Mouse (Mus musculus) neutrophil, adult 5-6 weeks (primary cell): ENCODE measurements around the gene Irak1bp1. TPM values are rescaled to one million over a fixed set of nuclear protein-coding genes. Genes with fewer than 3 reads are reported as not detected.

ENCODE experiments used
- ATAC-seq: fragments of 151-379, 151-347 bp; 2 replicates; pipeline ENCODE4 v1.8.0; 2017; ENCODE audit warnings: mild to moderate bottlenecking, moderate TSS enrichment; ENCODE audit not compliant: insufficient number of reproducible peaks, poor library complexity, low FRiP score, severe bottlenecking; ENCODE audit errors: extremely low read depth
- total RNA-seq: library from RNA; stranded (forward); fragments of 200-1000 nt; gene quantifications from 2 replicates; pipeline ENCODE4 v1.2.3, GENCODE M21; 2017

The Irak1bp1 gene
- not detected in 2 replicates for total RNA-seq

DNA sequence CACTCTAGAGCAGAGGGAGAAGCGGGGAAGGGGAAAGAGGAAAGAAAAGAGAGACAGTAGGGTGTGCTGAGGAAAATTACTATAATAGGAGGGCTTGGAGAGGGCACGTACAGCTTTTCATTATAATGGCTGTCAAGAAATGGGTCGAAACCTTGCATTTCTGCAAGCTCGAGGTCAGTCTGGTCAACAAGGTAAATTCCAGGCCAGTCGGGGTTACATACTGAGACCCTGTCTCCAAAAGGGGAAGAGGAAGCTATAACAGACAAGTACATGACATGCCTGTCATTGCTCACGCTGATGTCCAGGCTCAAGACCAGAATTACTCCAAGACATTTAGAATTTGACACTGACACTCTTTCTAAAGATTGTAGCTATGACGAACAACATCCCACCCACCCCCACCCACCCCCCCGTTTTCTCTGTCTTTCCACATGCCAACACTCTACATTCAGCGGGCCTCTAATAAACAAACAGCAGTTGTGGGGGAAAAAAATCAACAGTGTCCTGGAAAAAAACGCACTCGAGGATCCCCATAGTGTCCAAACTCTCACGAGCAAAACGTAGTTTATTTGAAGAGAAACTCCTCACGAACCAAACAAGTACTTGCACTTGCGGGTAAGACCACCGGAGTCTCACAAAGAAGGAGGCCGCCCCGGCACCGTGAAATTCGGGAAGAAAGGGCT is at the start of gene Irak1bp1:
Gene Irak1bp1, plus strand, starts transcription at position 534 of the 683 bp plus-strand sequence.
- no peak for ATAC-seq

DNA sequence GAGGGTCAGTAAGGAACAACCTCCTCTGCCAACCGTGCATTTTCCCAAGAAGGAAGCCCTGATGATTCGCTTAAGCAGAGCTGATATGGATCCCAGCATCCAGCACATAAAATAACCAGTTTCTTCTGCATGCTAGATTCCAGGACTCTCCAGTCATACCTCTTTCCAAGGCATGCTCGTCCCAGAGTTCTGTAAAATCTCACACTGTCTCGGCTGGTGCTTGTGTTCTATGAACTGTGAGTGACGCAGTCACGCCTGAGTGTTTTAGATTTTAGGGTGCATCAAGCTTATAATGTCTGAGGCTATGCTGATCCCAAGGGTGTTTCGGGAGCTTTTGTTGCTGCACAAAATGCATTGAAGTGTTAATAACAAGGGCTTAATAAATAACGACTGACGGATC is 41.0 kb upstream of the Irak1bp1 start:
- ATAC-seq, result no peak

DNA sequence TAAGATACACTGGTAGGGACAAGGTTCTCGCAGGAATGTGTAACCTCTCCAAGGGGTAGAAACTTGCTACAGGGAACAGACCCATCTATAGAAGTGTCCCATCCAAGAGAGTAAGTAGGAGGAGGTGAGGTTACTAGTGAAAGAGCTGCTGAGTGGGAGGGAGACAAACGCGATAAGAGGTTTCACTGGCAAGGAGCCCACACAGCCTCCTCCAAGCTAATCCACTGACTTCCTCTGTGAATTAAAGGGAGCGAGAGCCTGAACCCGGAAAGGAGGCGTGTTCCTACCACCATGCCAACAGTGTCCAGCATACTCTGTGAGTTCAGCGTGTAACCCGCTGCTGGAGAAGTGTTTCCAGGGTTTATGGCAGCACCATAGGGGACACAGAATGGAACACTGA is 29.0 kb upstream of the Irak1bp1 start:
- ATAC-seq, result no peak

DNA sequence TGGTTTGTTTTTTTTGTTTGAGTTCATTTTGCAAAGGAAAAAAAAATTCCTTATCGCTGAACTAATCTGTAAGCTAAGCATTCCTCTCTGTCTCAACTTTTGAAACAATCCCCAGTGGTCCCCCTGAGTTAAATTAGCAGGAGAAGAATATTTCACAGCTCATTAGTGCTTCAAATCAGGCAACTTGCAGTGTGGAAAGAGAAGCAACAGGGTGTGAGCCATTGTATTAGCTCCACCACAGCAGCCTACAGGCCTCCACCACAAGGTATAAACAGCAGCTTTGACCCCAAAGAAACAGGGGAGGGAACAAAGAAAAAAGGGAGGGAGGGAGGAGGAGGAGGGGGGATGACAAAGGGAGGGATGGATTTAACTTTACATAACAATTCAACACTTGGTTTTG is 22.2 kb upstream of the Irak1bp1 start:
- ATAC-seq, result no peak

DNA sequence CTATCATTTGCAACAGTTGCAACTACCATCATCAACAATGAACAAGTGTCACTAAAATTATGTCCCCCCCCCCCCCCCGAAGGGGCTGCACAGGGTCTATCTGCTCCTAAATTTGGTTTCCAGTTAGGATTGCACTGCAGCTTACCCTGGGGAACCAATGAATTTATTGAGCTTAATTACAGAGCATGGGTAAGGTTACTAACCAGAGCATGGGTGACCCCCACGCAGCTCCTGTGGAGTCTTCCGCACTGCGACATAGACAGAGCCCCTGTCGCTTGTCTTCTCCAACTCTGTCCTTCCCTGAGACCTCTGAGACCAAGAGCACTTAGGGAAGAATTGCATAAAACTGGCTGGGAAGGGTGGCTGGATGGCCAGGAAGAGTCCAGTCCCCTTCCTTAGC is 21.7 kb upstream of the Irak1bp1 start:
- no peak for ATAC-seq

DNA sequence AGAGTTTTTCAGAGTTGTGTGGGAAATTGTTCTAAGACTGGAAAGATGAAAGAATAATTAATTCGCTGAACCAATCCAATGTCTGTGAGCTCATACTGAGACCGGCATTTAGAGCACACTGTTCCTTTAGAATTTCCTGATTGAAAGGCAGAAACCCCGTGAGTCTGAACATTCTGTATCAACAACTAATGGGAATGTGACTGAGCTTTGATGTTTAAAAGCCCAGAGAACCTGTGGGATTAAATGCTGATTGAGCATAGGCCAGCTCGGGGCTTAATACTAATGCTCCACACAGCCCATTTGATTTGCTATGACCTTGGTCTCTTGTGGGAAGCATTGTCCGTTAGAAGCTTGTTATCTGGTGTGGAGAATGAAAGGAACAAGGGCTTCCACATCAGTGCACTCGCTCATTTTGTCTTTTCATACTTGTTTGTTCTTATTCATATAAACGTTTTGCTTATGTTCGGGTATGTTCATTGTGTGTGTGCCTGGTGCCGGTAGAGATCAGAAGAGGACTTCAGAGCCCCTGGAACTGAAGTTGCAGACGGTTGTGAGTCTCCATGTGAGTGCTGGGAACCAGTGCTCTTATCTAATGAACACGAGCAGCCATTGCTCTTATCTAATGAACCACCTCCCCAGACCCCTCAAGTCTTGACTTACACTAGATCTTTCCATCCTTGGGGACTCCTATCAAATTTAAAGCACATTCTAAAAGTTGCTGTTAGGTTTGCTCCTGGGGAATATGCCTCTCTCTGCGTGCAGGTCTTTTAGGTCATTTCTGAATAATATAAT is 17.0 kb upstream of the Irak1bp1 start:
- ATAC-seq, result no peak

DNA sequence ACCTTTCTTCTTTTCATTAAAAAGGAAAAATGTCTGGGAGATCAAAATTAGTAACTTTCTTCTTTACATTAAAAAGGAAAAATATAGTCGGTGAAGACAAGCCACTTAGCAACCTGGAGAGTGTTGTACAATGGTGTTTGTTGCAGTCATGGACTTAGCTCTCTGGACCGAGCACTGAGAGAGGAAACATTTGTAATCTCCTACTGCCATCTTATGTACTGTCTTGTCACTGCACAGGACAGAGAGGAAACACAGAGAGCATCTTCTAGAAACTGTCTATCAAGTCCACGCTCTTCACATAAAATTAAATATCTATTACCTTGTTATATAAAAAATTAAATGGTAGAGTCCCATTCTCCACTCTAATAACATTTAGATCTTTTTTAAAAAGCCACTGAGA is 14.8 kb upstream of the Irak1bp1 start:
- ATAC-seq, result no peak

DNA sequence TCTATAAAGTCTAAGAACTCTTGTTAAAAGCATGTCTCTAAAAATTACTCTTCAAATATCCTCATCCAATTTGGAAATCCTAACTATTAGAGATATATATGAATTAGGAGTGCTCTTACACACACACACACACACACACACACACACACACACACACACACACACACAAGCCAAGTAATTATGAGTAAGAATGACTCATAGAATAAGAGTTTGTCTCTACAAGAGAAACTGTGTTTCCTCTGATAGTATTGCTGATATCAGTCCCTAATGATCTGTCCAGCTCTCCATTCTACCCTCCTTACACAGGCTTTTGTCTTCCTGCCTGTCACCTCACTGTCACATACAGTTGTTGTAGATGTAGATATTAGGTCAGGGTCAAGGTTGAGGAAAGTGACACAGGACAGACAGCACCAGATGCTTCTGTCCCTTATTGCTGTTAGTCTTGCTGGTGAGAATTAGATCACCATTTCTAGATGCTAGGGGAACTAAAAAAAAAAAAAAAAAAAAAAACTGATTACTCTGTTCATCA is 14.0 kb upstream of the Irak1bp1 start:
- ATAC-seq, result no peak

DNA sequence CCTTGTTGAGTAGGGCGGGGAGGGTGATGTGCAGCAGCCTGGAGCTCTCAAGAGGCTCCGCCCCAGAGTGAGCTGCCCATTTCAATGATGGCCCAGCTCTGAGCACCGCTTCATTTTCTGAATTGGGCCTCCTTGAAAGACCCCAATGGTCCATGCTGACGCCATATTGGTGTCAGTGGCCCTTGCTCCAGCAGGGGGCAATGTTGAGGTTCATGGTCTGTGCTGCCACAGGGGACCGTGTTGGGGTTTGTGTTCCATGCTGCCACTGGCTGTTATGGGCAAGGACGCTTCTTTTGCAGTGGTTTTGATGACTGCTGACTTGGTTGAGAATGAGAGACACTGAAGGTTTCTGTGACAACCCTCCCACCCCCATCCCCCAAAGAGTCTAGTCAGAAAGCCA is 2.9 kb upstream of the Irak1bp1 start:
- ATAC-seq, result no peak

DNA sequence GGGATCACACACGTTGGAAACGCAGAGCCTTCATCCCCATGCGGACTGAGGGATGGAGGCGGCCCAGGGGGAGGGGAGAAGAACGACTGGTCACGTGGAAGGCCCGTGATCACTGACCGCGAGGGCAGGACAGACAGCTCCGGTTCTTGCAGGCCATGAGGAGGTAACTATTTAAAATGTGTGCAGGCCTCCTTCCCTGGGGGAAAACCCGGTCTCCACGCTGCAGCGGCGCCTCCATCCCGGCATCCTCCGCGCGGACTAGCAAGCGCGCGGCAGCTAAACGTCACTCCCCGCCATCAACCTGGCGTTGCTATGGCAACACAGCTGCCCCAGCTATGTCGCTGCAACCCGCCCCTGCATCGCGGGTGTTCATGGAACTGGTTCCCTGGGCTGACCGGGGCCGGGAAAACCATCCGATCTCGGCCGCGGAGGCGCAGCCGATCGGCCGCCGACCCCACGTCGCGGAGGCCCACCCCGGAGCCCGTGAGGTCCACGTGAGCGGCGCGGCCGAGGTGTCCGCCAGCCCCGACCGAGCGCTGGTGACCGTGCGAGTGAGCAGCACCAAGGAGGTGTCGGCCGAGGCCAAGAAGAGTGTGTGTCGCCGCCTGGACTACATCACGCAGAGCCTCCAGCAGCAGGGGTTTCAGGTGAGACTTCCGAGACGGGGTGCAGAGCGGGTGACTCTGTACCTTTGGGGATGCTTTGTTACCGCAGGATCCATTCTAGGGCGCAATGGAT is 522 bp downstream of the Irak1bp1 start:
- peak; percentile 94 for ATAC-seq

DNA sequence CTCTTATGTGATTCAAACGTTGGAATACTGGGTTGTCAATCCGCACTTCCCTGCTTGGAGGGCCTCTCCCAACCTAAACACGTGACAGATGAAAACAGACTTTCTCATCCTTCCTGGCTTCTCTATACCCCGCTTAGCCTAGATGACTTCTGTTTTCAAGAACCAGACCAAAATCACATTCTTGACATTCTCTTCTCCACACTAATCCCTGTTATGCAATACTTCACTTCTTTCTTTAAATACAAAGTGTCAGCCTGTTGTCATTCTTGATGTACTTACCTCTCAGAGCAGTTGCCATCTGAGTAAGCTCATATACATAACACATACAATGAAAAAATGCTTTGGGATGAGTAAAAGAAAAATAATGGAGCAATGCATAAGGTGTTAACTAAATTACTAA is 2.6 kb downstream of the Irak1bp1 start:
- no peak for ATAC-seq

DNA sequence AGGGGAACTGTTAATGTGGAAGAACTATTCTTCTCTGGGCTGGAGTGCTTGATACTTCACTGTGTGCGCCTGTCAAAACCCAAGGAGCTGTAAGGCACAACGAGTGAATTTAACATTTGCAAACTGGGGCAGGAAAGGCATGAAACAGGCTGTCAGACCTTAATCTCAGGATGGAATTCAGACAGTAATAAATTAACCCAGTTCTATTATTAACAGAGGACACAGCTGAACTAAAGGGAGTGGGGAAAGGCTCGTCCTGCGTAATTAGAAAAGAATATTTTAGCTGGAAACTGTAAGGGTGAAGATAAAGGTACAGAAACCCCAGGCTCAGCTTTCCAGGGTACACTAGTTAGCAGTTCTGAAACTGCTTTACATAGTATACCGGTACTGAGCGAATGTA is 6.6 kb downstream of the Irak1bp1 start:
- ATAC-seq, result no peak

DNA sequence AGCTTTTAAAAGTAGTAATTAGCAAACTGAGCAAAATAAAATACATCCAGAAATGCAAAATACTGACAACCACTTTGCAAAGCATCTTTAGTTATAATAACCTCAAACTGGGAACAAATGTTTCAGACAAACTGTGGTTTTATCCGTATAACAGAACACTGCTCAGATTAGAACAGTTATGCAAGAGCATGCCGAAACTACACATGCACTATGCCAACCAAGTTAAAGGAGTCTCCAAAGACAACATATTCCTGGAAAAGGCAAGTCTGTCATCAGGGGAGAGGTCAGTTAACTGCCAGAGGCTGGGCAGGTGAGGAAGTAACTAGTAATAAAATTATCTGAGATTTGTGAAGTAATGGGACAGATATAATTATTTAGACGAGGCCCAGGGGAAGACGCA is 13.3 kb downstream of the Irak1bp1 start:
- ATAC-seq, result no peak

DNA sequence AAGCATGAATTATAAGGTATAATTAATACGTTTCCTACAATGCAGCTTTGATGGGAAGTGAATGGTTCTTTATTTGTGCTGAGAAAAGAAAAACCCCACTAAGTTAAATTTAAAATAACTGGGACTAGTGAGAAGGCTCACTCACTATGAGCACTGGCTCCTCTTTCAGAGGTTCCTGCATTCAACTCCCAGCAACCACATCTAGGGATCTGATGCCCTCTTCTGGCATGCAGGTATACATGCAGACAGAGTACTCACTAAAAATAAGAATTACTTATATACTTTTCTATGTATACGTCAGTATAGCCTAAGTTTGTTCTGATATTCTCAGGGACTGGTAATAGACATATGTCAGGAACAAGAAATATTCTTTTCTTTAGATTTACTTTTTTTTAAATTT is 24.7 kb downstream of the Irak1bp1 start:
- ATAC-seq, result no peak

DNA sequence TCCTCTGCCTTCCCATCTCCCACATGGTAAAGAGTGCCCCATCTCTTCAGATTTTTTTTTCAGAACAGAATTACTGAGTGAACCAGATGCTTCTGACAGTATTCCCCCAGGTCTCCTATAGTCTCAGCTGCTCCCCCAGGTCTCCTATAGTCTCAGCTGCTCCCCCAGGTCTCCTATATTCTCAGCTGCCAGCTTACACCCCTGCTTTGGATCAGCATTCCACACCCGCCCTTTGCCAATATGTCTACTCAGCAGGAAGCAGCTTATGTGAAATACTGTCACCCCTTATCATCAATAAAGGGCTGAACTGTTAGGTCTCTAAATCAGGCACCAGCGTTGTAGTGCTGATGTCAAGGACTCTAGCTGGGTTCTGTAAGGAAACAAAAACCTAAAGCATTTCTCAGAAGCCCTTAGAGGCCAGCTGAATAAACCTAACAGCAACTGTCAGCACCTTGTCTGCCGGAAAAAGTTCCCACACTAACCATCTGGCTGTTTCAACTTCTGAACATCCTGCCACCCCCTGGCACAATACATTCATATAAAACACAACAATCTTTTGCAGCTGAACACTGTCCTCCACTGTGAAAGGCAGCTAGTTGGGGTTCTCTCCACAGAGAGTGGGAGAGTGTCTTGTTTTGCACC is 25.8 kb downstream of the Irak1bp1 start:
- ATAC-seq, result no peak

DNA sequence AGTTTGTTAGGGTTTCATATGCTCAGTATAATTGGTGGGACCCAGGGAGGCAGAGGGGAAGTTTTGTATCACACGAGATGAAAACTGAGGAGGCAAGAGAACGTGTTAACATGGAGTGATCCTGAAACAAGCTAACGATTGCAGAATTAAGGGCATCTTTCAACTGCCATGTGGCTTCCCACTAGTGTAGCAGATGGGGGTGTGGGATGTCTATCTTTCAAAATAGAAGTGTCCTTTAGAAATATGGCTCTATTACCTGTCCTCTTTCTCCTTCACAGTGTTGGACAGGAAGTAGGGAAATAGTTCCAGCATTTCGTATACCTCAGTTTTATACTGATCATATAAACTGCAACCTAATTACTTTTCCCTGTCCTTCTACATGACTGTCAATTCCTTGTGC is 26.9 kb downstream of the Irak1bp1 start:
- no peak for ATAC-seq

DNA sequence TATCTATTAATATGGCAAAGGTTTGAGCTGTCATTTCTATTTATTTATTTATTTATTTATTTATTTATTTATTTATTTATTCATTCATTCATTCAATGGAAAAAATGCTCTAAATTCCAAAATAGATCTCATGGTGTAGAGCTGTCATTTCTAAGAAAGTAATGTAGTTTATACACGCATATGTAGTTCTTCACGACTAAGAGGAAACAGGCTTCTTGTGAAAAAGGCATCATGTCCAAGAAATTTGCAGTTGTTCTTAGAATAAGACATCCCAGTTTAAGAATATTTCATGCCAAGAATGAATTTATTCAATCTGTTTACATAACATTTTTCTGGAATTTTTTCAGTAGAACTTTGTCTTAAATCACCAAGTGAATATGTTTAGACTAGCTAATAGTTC is 31.5 kb downstream of the Irak1bp1 start:
- ATAC-seq, result no peak

DNA sequence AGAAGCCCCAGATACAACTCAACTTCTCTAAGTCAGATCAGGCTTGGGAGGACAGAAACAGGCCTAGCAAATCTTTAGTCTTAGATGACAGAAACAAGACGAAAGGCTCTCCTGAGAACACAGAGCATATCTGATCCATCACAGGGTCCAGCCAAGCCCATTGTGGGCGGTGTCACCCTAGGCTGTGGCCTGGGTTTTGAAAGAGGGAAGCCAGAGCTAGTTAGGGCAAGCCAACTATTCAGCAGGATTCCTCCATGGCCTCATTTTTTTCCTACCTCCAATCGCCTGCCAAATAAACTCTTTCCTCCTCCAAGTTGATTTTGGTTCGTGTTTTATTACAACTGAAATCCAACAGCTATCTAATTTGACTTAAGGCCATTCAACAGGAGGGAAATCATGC is 32.0 kb downstream of the Irak1bp1 start:
- ATAC-seq, result no peak

DNA sequence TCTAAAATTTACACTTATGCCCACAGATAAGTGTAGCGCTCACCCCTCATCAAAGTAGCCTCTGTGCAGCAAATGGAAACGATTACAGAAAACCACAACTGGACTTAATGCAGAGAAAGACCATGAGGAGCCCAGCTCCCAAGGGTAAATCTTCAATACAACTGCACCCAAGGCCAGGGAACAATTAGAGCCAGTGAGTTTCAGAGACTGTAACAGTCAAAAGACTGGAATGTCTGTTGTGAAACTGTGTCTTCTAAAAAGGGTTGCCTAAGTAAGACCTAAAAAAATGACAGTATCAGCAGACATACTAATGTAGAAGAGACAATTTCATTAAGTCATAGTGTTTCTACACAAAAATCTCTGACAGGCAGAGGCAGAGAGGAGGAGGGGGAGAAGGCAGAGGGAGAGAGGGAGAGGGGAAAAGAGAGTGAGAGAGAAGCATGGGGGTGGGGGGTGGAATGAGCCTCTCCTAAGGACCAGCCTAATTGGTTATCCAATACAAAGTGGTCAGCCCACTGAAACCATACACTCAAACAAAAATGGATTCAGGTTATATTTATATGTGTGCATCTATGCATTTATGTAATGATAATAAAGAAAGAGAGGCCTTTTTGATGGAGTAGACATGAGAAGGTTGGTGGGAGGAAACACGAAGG is 32.6 kb downstream of the Irak1bp1 start:
- ATAC-seq, result no peak
